Mouse (Mus musculus): Measurements from ENCODE around the gene Abca1. TPM values are rescaled to one million over a fixed set of nuclear protein-coding genes. Genes with fewer than 3 reads are reported as not detected.

Abca1 gene
- total and polyA plus RNA-seq, 3 experiments: 8.4 to 9.0 TPM; not detected in 1

DNA sequence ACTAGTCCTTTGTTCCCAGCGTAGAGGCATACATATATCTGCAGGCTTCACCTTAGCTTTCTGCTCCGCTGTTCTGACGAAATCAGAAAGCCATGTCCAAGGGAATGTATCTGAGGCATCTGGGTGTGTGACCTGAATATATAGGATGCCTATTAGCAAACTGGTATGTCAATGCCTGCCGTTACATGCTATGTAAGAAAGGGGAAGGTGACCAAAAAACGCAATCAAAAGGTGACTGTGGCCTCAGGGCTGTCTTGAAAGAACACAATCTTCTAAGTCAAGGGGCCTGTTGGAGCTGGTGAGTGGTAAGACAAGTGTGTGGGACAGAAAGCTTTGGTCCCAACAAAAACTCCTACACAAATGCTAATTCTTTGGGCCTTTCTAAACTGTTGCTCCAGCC, 28.2 kb downstream of the Abca1 start:
- Histone ChIP-seq H3K4me3 (ENCODE audit: control insufficient read depth in 1 of 2, insufficient read depth in 1 of 2, low read depth in 2 of 2, low read length in 2 of 2) (no peak overlapping the region), H3K79me2 (ENCODE audit: control insufficient read depth, insufficient read depth, low read length, poor library complexity) (no peaks in the 10 kb centered on the region), H3K36me3 (ENCODE audit: control insufficient read depth in 1 of 2, insufficient read depth in 2 of 2, low read length in 2 of 2) (peaks cover 0 to 18% of the 10 kb centered on the region in 2 experiments; a peak in 2 of 4 replicates), H3K9me3 (replicated peaks; ENCODE audit: insufficient read depth, low read length) (no peaks in the 10 kb centered on the region), H3K27ac (ENCODE audit: control insufficient read depth, low read depth, low read length) (no peak overlapping the region), H3K9ac (ENCODE audit: control insufficient read depth, low read depth, low read length, poor library complexity, severe bottlenecking) (no peak overlapping the region), H3K4me1 (ENCODE audit: control insufficient read depth in 1 of 2, insufficient read depth in 2 of 2, low read length in 2 of 2) (no peaks in the 10 kb centered on the region), H3K27me3 (ENCODE audit: control insufficient read depth in 1 of 2, insufficient read depth in 2 of 2, low read length in 2 of 2) (no peaks in the 10 kb centered on the region)
- DNase-seq (ENCODE audit: low read depth, low spot score): no peak
- no peak for TF ChIP-seq ELF1 (IDR thresholded peaks at IDR 0.05; ENCODE audit: low read depth, low read length)
- no peak for TF ChIP-seq SIN3A (IDR thresholded peaks at IDR 0.05; ENCODE audit: low read length)
- TF ChIP-seq TAL1 (IDR thresholded peaks at IDR 0.05; ENCODE audit: low read length): no peak
- no peak for TF ChIP-seq GABPA (IDR thresholded peaks at IDR 0.05; ENCODE audit: low read depth, low read length)
- no peak for TF ChIP-seq JUND (IDR thresholded peaks at IDR 0.05; ENCODE audit: low read depth, low read length)
- TF ChIP-seq ZKSCAN1 (IDR thresholded peaks at IDR 0.05; ENCODE audit: low read depth, low read length): no peak
- no peak for TF ChIP-seq TCF12 (IDR thresholded peaks at IDR 0.05; ENCODE audit: low read depth, low read length)
- TF ChIP-seq POLR2A (IDR thresholded peaks at IDR 0.05; ENCODE audit: control insufficient read depth in 1 of 2, insufficient read depth in 1 of 2, low read depth in 1 of 2, low read length in 2 of 2, poor library complexity in 1 of 2): no peak
- no peak for TF ChIP-seq RCOR1 (IDR thresholded peaks at IDR 0.05; ENCODE audit: low read depth, low read length)
- no peak for TF ChIP-seq EP300 (IDR thresholded peaks at IDR 0.05; ENCODE audit: low read depth in 1 of 2, low read length in 2 of 2)
- TF ChIP-seq MXI1 (IDR thresholded peaks at IDR 0.05; ENCODE audit: low read depth, low read length): no peak
- TF ChIP-seq KAT2A (conservative IDR thresholded peaks at IDR 0.05; ENCODE audit: low read depth, low read length): no peak
- TF ChIP-seq NRF1 (IDR thresholded peaks at IDR 0.05; ENCODE audit: insufficient read depth, low read depth, low read length, poor library complexity, severe bottlenecking): no peak
- TF ChIP-seq UBTF (IDR thresholded peaks at IDR 0.05; ENCODE audit: borderline replicate concordance, insufficient read depth, low read depth, low read length): no peak

DNA sequence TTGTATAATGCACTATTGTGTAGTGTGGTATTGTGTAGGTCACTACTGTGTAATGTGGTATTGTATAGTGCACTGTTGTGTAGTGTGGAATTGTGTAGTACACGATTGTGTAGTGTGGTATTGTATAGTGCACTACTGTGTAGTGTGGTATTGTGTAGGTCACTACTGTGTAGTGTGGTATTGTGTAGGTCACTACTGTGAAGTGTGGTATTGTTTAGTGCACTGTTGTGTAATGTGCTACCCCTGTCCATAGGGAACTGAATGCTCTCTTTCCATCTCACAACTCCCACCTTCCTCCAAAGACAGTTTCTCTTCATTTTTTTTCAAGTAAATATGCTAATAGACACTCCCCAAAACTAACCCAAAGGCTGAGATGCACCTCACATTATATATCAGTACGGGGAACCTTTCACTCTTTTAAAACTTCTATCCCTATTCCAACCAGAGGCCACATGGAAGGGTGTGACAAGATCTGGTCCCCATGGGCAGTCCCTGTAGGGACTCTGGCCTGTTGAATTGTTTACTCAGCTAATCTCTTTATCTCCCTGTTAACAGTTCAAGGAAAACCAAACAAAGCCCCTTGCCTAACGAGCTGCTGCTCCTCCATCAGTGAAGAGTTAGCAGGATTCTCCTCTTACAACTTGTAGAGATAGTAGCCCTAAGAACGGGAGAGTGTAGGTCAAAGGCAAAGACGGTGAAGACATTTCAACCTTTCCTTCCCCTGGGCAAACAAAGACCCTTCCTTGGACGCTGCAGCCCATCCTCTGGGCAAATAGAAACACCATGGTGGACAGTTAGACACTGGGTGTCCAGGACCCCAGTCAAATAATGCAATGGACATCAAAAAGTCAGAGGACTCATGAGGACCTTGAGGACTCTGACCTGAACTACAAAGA, 28.8 kb downstream of the Abca1 start:
- no peak overlapping the region for H3K27ac ChIP-seq (ENCODE audit: control insufficient read depth, low read depth, low read length)
- DNase-seq (ENCODE audit: low read depth, low spot score): no peak
- H3K4me1 ChIP-seq (ENCODE audit: control insufficient read depth in 1 of 2, insufficient read depth in 2 of 2, low read length in 2 of 2): no peaks in the 10 kb centered on the region
- peaks cover 0 to 21% of the 10 kb centered on the region in 2 experiments; a peak in 2 of 4 replicates for H3K36me3 ChIP-seq (ENCODE audit: control insufficient read depth in 1 of 2, insufficient read depth in 2 of 2, low read length in 2 of 2)
- no peak overlapping the region for H3K4me3 ChIP-seq (ENCODE audit: control insufficient read depth in 1 of 2, insufficient read depth in 1 of 2, low read depth in 2 of 2, low read length in 2 of 2)
- no peaks in the 10 kb centered on the region for H3K79me2 ChIP-seq (ENCODE audit: control insufficient read depth, insufficient read depth, low read length, poor library complexity)
- H3K9me3 ChIP-seq (replicated peaks; ENCODE audit: insufficient read depth, low read length): no peaks in the 10 kb centered on the region
- no peak overlapping the region for H3K9ac ChIP-seq (ENCODE audit: control insufficient read depth, low read depth, low read length, poor library complexity, severe bottlenecking)
- H3K27me3 ChIP-seq (ENCODE audit: control insufficient read depth in 1 of 2, insufficient read depth in 2 of 2, low read length in 2 of 2): no peaks in the 10 kb centered on the region
- TF ChIP-seq POLR2AphosphoS2 (IDR thresholded peaks at IDR 0.05; ENCODE audit: low read length): no peak
- no peak for TF ChIP-seq ZMIZ1 (IDR thresholded peaks at IDR 0.05; ENCODE audit: low read depth, low read length)
- TF ChIP-seq ZC3H11A (IDR thresholded peaks at IDR 0.05; ENCODE audit: low read depth, low read length): no peak
- no peak for TF ChIP-seq POLR2A (IDR thresholded peaks at IDR 0.05; ENCODE audit: control insufficient read depth in 1 of 2, insufficient read depth in 1 of 2, low read depth in 1 of 2, low read length in 2 of 2, poor library complexity in 1 of 2)
- TF ChIP-seq ZKSCAN1 (IDR thresholded peaks at IDR 0.05; ENCODE audit: low read depth, low read length): no peak
- no peak for TF ChIP-seq ELF1 (IDR thresholded peaks at IDR 0.05; ENCODE audit: low read depth, low read length)
- TF ChIP-seq ZNF384 (IDR thresholded peaks at IDR 0.05; ENCODE audit: low read depth, low read length): no peak
- TF ChIP-seq TAL1 (IDR thresholded peaks at IDR 0.05; ENCODE audit: low read length): no peak
- TF ChIP-seq SMC3 (IDR thresholded peaks at IDR 0.05; ENCODE audit: low read depth, low read length): no peak
- TF ChIP-seq JUND (IDR thresholded peaks at IDR 0.05; ENCODE audit: low read depth, low read length): no peak
- TF ChIP-seq GATA1 (IDR thresholded peaks at IDR 0.05; ENCODE audit: low read depth, low read length): no peak

Measured in MEL (cell line).